ENCODE assay signal across 9 mouse cellular contexts in the genomic region with DNA sequence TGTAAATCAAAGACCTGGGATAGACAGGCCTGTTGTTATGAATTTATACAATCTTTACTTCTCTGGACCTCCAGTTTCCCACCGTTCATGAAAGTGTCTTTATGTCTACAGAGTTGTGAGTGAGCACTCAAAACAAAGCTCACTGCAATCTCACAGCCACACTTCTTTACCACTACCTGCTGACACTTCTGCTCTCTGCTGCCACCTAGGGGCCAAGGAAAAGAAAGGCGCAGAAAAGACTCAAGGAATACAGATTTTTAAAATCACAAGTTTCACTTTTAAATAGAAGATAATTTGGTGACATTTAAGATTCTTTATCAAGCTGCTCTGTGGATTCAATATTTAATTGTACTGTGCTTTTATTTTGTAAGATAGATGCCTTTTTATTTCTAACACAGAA. TPM values are rescaled to one million over a fixed set of nuclear protein-coding genes. Genes with fewer than 3 reads are reported as not detected.
DNase-seq lines count a peak whose midpoint lies in the region; ATAC-seq lines count a peak whose summit lies in the region.
"Had no signal": no experiment of that assay in that cellular context is flagged by ENCODE, and none has a peak within 500 bp of the region (broad histone marks: within the 10 kb centered on the region; RNA-seq: fewer than 3 reads in every experiment).

No protein-coding gene starts in this region.

- no peak overlapping the region for H3K4me2 ChIP-seq in heart, embryonic 11.5 days

- H3K27me3 ChIP-seq in heart, embryonic 11.5 days (ENCODE audit: control insufficient read depth, insufficient read depth, low read length) = no peaks in the 10 kb centered on the region

- peak; percentile 35 to 88 for DNase-seq in heart, adult 18-20 months
- peak; percentile 78 for DNase-seq in 416B (ENCODE audit: low read depth)
- DNase-seq in cerebellum, postnatal 4 days (ENCODE audit: low spot score in 2 of 2) = peak; percentile 60 to 61
- DNase-seq in lung, postnatal 25 days (ENCODE audit: low spot score) = peak; percentile 42
- DNase-seq in spleen, postnatal 36 days (ENCODE audit: low spot score in 2 of 2) = peak; percentile 28 to 46

- no peaks in the 10 kb centered on the region for H3K4me1 ChIP-seq in heart, embryonic 11.5 days (ENCODE audit: control insufficient read depth, insufficient read depth, low read length)

- H3K4me3 ChIP-seq in heart, embryonic 11.5 days (ENCODE audit: low read depth, low read length) = no peak overlapping the region

- H3K27ac ChIP-seq in heart, embryonic 11.5 days (ENCODE audit: low read depth, low read length) = no peak overlapping the region
- H3K27ac ChIP-seq: macrophage had no signal

- no peak overlapping the region for H3K9ac ChIP-seq in heart, embryonic 11.5 days (ENCODE audit: low read depth, low read length)

- no peaks in the 10 kb centered on the region for H3K36me3 ChIP-seq in heart, embryonic 11.5 days (ENCODE audit: control insufficient read depth, insufficient read depth, low read length)

- ATAC-seq in heart, embryonic 11.5 days (replicated peaks; ENCODE audit: insufficient number of reproducible peaks, low FRiP score, low TSS enrichment) = no peak
- ATAC-seq in activated CD4-positive, CD25-positive, alpha-beta regulatory T cell, adult 4 months = peak; percentile 52
- peak; percentile 59 to 64; a peak in 3 of 4 replicates for ATAC-seq in hematopoietic stem cell, adult 5-6 weeks (replicated peaks in 1 of 2; ENCODE audit: insufficient read depth in 1 of 2, low FRiP score in 2 of 2, low TSS enrichment in 1 of 2, low read depth in 1 of 2, poor library complexity in 2 of 2, severe bottlenecking in 2 of 2)

- 1% methylated on average over 2 of the region's 2 CpGs for WGBS in heart, embryonic 11.5 days (ENCODE audit: insufficient replicate concordance)

- no peaks in the 10 kb centered on the region for H3K9me3 ChIP-seq in heart, embryonic 11.5 days (replicated peaks; ENCODE audit: control insufficient read depth, low read length)

RNA-seq across cellular contexts. Expression of a gene that starts 15.5 kb away (rescaled TPM):
- 1 to 10 TPM; 3.4 to 3.7 TPM for total RNA-seq in heart, adult 18-20 months (2021)
- 7.9 and 8.1 TPM in 2 replicates for polyA plus RNA-seq in heart, embryonic 11.5 days (2014; fragmentation: Nextera tagmentation; extraction: Ambion mirVana)
- polyA plus RNA-seq in activated CD4-positive, CD25-positive, alpha-beta regulatory T cell, adult 4 months (2017; shearing (Covaris generic)) = 1 to 10 TPM; 3.6 to 3.7 TPM
- total RNA-seq in hematopoietic stem cell, adult 5-6 weeks (2017) = 4.1 and 4.6 TPM in 2 replicates
